Mouse (Mus musculus) gastrocnemius, postnatal 4 days (tissue): ENCODE data around the gene Vps4b. TPM values are rescaled to one million over a fixed set of nuclear protein-coding genes. Genes with fewer than 3 reads are reported as not detected.

Experiments
- DNase-seq, 2 experiments: peaks; one replicate each; pipeline ENCODE4 v3.0.0; 2021 to 2022; ENCODE audit warnings: low spot score in 2 of 2, mixed read lengths in 2 of 2
- long read RNA-seq, 2 experiments: library from polyadenylated mRNA; stranded (forward); transcript quantifications; one replicate each; pipeline ENCODE4 v2.0.0; 2021
- total RNA-seq, 2 experiments: library from RNA; stranded (reverse); gene quantifications; 2 replicates each; pipeline ENCODE4 v1.2.3; 2021

Vps4b gene
- total RNA-seq: 10 to 100 TPM; 45.8 to 49.8 TPM
- long read RNA-seq, experiment 1, full-length matches to known transcripts: 47 of 52 reads
- long read RNA-seq, experiment 1, partial matches to known transcripts: 1 of 52 reads
- long read RNA-seq, experiment 1, other reads (novel, unspliced or antisense): 4 of 52 reads
- long read RNA-seq, experiment 2, full-length matches to known transcripts: 52 of 59 reads
- long read RNA-seq, experiment 2, partial matches to known transcripts: 3 of 59 reads
- long read RNA-seq, experiment 2, other reads (novel, unspliced or antisense): 4 of 59 reads

GRCm38 (mm10) chr1:106796542-106796924 lies at the start of gene Vps4b:
Gene Vps4b, minus strand, starts transcription at chr1:106796728.
- DNase-seq: peak; percentile 80 to 91

GRCm38 (mm10) chr1:106828784-106829183 lies 32.3 kb upstream of the Vps4b start:
- DNase-seq: no peak

- DNase-seq: no peak
These were observed 25.8 kb upstream of the Vps4b start for GRCm38 (mm10) chr1:106822297-106822696.

GRCm38 (mm10) chr1:106818323-106818722 lies 21.8 kb upstream of the Vps4b start:
- DNase-seq: no peak

GRCm38 (mm10) chr1:106816766-106817165 lies 20.2 kb upstream of the Vps4b start:
- no peak for DNase-seq

GRCm38 (mm10) chr1:106815265-106815664 lies 18.7 kb upstream of the Vps4b start:
- DNase-seq: no peak

- DNase-seq: no peak
These were observed 18.3 kb upstream of the Vps4b start for GRCm38 (mm10) chr1:106814864-106815263.

GRCm38 (mm10) chr1:106799931-106800330 lies 3.4 kb upstream of the Vps4b start:
- no peak for DNase-seq

GRCm38 (mm10) chr1:106799406-106799805 lies 2.9 kb upstream of the Vps4b start:
- no peak for DNase-seq

GRCm38 (mm10) chr1:106796987-106797779 lies 655 bp upstream of the Vps4b start:
- no peak for DNase-seq

GRCm38 (mm10) chr1:106795634-106796541 lies 640 bp downstream of the Vps4b start:
- DNase-seq: peak; percentile 46 to 69

- no peak for DNase-seq
These were observed 21.6 kb downstream of the Vps4b start for GRCm38 (mm10) chr1:106774896-106775295.

GRCm38 (mm10) chr1:106774092-106774491 lies 22.4 kb downstream of the Vps4b start:
- DNase-seq: no peak

- DNase-seq: no peak
These were observed 27.8 kb downstream of the Vps4b start for GRCm38 (mm10) chr1:106768773-106769172.

- DNase-seq: no peak
These were observed 30.8 kb downstream of the Vps4b start for GRCm38 (mm10) chr1:106765771-106766170.

- DNase-seq: no peak
These were observed 31.7 kb downstream of the Vps4b start for GRCm38 (mm10) chr1:106764846-106765245.

GRCm38 (mm10) chr1:106764281-106764680 lies 32.2 kb downstream of the Vps4b start:
- DNase-seq: no peak

GRCm38 (mm10) chr1:106760750-106761149 lies 35.8 kb downstream of the Vps4b start:
- no peak for DNase-seq

- peak; percentile 95 to 97 for DNase-seq
These were observed 36.7 kb downstream of the Vps4b start, which contains the start of gene Kdsr for GRCm38 (mm10) chr1:106759572-106760435. Gene Kdsr, minus strand, starts transcription at chr1:106759727.
